Mouse (Mus musculus) liver, postnatal 0 days (tissue): ENCODE results near the gene Pafah1b3.

Experiments used
- CTCF ChIP-seq: sonication (generic); IDR thresholded peaks from 2 replicates; pipeline ENCODE4 v1.5.1; 2016; ENCODE audit warnings: antibody characterized with exemption, low read depth
- EP300 ChIP-seq: IDR thresholded peaks from 2 replicates; pipeline ENCODE4 v1.6.1; 2016; ENCODE audit warnings: antibody characterized with exemption, low read depth, mild to moderate bottlenecking

GRCm38 (mm10) chr7:25297454-25298325 lies at the start of gene Pafah1b3:
- TF ChIP-seq CTCF = peak; percentile 49
- TF ChIP-seq EP300 = no peak
